Mouse (Mus musculus) ovary, adult 18-20 months (tissue): Measurements from ENCODE around the gene Dmwd.
A peak's percentile ranks its signal among the peaks of the same experiment; 100 is the strongest.

ENCODE experiments used
- DNase-seq: peaks from one replicate; pipeline ENCODE4 v3.0.0; 2022; ENCODE audit warnings: low spot score, mixed read lengths

Gene Dmwd

GRCm38 (mm10) chr7:19094826-19095750 is 19.1 kb downstream of the Dmwd start:
- no peak for DNase-seq

GRCm38 (mm10) chr7:19095751-19096110 is 19.7 kb downstream of the Dmwd start:
- DNase-seq = peak; percentile 74

GRCm38 (mm10) chr7:19096421-19096976 is 20.5 kb downstream of the Dmwd start:
- no peak for DNase-seq

DNA sequence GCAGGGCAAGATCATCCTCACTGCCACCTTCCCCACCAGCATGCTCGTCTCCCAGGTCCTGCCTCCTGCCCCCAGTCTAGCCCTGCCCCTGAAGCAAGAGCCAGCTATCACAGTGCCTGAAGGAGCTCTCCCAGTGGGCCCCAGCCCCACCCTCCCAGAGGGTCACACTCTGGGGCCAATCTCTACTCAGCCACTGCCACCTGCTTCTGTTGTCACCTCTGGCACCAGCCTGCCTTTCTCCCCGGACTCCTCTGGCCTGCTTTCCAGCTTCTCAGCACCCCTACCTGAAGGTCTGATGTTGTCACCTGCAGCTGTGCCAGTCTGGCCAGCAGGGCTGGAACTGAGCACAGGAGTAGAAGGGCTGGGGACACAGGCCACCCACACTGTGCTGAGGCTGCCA is 21.2 kb downstream of the Dmwd start:
- DNase-seq = no peak

DNA sequence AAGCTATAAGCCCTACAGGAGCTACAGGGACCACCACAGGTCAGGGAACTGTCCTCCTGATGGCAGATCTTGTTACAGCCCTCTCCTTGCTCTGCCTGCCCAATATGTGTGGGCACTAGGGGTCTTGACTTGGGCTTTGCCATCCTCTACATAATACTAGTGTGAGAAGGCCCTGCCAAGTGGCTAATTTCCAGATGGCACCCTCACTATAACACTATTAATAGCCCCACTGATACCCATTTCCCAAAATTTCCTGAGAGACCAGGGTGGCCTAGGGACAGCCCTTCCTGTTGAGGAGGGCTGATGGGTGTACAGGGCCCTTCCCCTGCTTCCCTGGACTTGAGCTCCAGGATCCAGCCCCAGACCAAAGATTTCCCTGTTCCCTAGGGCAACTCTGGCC is 21.8 kb downstream of the Dmwd start:
- DNase-seq = no peak

- DNase-seq = no peak
These were observed 22.8 kb downstream of the Dmwd start for GRCm38 (mm10) chr7:19098811-19099210.

DNA sequence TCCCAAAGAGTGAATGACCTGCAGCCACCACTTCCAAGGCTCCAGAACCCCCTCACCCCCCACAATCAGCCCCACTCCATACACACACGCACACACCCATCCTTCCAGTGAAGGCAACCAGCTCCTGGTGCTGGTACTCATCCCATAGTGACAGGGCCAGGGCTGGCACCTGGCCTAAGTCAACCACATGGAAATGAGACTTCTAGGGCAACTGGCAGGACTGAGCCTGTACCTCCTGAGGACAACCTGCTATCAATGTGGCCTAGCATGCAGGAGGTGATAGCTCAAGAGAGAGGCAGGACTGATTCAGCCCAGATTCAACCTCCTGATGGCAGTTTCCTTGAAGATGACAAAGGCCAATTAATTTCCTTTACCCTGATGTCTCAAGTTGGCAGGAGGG is 24.3 kb downstream of the Dmwd start:
- no peak for DNase-seq

DNA sequence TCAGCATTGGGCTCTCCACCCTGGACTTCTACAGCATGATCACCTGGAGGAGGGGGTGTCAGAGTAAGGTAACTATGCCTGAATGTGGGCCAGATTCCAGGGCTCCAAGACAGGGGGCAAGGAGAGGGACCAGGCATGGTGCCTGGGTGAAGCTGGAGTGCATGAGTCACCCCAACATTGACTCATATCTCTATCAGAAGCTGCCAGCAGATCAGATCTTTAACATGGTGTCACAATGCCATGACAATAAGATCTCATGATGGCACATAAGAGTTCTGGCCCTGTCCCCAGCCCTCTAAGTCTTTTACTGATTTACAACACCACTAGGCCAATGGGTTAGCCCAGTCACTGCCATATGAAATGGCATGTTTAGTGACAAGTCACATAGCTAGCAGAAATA is 27.7 kb downstream of the Dmwd start:
- no peak for DNase-seq

GRCm38 (mm10) chr7:19104486-19104885 is 28.5 kb downstream of the Dmwd start:
- DNase-seq = no peak

DNA sequence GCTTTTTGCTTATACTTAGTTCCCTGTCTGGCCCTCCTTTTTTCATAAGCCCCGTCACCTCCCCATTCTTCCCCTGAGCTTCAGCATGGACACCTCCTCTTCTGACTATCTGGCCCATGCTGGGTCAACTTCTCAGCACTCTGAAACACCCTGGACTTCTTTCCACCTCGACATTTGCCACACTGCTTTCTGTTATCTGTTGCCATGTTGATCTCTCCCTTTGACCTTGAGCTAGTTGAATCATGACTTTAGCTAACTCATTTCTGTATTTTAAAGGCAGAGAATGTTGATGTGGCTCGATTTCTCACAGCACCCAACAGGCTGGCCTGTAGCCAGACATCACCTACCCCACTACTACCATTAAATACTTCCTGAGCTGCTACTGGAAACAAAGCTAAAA is 31.4 kb downstream of the Dmwd start:
- DNase-seq = no peak

DNA sequence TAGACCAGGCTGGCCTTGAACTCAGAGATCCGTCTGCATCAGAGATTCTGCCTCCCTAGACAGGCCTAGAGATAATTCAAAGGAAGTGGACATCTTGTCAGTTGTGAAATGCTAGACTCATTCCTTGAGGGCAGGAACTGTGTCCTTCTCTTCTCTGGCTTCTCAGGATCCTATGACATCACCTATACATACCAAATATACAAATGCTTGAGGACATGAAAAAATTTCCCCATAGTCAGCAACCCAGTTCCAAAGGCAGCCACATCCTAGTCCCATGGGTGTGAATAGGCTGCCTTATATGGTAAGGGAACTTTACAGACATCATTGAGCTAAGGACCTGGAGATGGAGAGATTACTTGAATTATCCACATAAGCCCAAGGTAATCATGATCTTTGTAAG is 33.5 kb downstream of the Dmwd start:
- no peak for DNase-seq

GRCm38 (mm10) chr7:19118028-19118771 is 42.2 kb downstream of the Dmwd start, which contains the start of gene Gm4969:
Gm4969 (minus strand) TSS chr7:19118368.
- peak; percentile 41 for DNase-seq

DNA sequence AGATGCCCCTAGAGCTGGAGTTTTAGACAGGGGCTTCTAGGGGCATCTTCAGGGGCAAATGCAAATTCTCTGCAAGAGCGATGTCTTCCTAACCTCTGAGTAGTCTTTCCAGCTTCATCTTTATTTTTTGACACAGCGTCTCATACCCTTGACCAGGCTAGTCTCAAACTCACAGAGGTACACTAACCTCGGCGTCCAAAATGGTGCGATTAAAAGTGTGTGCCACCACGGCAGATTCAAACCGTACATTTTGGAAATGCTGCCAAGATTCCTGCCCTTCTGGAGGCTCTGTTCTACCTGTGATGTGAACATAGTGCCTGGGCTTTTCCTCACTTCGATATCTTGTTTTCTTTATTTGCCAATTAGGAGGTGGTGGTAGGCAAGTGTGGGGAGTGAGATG is 43.1 kb downstream of the Dmwd start:
- no peak for DNase-seq

GRCm38 (mm10) chr7:19119631-19120429 is 43.8 kb downstream of the Dmwd start, which contains the start of gene Fbxo46:
Fbxo46 (plus strand) TSS chr7:19119859.
- DNase-seq = peak; percentile 93

DNA sequence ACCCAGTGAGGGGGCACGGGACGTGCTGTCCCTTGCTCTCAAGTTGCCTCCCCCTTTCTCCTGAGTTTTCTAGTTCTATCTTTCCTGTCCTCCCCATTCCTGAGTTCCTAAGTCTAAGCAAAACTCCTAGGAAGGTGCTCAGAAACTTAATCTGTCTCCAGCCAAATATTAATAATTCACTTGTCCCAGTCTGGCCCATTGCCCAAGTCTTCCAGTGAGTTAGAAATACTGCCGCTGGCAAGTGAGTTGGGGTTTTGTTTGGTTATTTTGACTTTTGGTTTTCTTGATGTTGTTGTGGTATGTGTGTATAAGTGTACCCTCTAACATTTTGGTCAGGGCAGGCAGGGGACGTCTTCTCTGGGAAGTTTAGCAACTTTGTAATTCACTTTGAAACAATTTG is 45.7 kb downstream of the Dmwd start:
- DNase-seq = no peak

DNA sequence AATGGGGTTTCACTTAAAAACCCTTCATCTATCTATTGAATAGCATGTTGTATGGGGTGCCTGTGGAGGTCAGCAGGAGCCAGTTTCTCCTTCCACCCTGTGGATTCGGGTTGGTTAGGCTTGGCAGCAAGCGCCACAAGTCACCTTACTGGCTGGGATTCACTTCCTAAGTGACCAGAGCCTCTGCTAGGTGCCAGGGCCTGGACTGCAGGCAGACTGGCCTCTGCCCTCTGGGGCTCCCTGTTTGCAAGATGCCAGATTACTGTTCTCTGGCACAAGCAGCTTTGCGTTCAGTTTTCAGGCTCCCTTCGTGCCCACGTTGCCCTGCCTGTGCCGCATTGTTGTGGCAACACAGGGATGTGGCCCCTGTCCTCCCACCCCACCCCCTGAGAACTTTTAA is 48.7 kb downstream of the Dmwd start:
- DNase-seq = no peak

GRCm38 (mm10) chr7:19127744-19128143 is 51.7 kb downstream of the Dmwd start:
- DNase-seq = no peak

DNA sequence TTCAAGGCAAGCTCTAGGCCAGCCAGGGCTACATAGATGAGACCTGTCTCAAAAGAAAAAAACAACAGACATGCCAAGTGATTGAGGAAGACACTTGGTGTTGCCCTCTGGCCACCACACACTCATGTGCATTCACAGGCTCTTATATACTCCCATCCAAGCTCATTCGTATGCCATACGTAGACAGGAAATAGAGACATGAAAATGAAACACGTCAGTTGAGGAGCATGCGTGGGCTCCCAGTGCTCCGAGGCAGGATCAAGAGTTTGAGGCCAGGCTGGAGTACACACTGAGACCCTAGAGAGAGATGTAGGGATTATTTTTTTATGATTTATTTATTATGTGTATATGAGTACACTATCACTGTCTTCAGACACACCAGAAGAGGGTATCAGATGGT is 53.4 kb downstream of the Dmwd start:
- no peak for DNase-seq

DNA sequence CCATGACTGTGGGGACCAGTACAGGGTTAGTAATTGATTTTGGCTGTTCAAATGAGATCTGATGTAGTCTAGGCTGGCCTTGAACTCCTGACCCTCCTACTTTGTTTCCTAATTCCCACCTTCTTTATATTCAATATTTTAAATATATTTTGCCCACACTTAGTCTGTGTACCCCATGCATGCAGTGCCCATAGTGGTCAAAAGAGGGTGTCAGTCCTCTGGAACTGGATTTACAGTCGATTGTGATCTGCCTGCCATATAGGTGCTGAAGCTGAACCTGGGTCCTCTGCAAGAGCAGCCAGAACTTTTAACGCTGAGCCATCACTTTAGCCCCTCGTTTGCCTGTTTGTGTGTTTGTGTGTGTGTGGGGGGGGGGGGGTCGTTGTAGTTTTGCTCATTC is 54.6 kb downstream of the Dmwd start:
- DNase-seq = no peak

DNA sequence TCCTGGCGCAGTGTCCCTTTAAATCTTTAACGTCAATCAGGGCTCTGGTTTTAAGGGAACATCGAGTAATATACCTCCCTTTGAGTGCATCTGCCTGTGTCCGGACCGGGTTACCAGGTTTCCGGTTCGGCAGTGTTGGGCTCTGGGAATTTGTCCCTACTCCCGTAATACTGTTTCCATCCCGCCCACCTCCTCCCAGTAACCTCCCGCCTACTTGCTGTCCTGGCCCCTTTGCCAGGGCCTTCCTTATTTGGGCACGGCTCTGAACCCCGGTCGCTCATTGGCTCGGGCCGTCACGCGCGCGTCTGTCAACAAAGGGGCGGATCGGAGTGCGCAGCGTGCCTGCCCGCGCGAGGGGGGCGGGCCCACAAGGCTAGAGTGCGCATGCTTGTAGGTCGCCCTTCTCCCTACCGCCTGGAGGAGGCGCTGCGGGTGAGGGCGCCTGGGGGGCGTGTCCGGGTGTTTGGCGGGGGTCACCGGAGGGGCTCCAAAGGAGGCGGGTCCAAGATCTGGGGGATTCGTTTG is 55.4 kb downstream of the Dmwd start:
- DNase-seq = peak; percentile 98
